Mouse (Mus musculus) MEL (cell line): Measurements from ENCODE around the gene Fbxl5. TPM values are rescaled to one million over a fixed set of nuclear protein-coding genes. Genes with fewer than 3 reads are reported as not detected.

ENCODE experiments used
- DNase-seq: peaks from one replicate; pipeline ENCODE4 v3.0.0; 2011; ENCODE audit warnings: low read depth, low spot score
- H3K27ac ChIP-seq: 2 replicates; pipeline ENCODE4 v1.5.1; 2012; ENCODE audit warnings: low read depth, mild to moderate bottlenecking, control low read depth, low read length, moderate library complexity; ENCODE audit not compliant: control insufficient read depth
- H3K27me3 ChIP-seq, 2 experiments: fragments of 150-350 bp in 1 of 2; sonication (generic) in 1 of 2; 2 replicates each; pipeline ENCODE4 v1.6.1; 2012; ENCODE audit warnings: low read length in 2 of 2, mild to moderate bottlenecking in 2 of 2, improper control_type of control experiment in 1 of 2, moderate library complexity in 1 of 2; ENCODE audit not compliant: insufficient read depth in 2 of 2, control insufficient read depth in 1 of 2
- H3K36me3 ChIP-seq, 2 experiments: 2 replicates each; pipeline ENCODE4 v1.6.1; 2012 to 2014; ENCODE audit warnings: low read length in 2 of 2, improper control_type of control experiment in 1 of 2, inconsistent platforms in 1 of 2, mild to moderate bottlenecking in 1 of 2; ENCODE audit not compliant: insufficient read depth in 2 of 2, control insufficient read depth in 1 of 2
- H3K4me1 ChIP-seq, 2 experiments: fragments of 150-350 bp in 1 of 2; sonication (generic) in 1 of 2; 2 replicates each; pipeline ENCODE4 v1.6.1; 2012; ENCODE audit warnings: low read length in 2 of 2, improper control_type of control experiment in 1 of 2, mild to moderate bottlenecking in 1 of 2; ENCODE audit not compliant: insufficient read depth in 2 of 2, control insufficient read depth in 1 of 2
- H3K4me3 ChIP-seq, 2 experiments: fragments of 150-350 bp in 1 of 2; sonication (generic) in 1 of 2; 2 replicates each; pipeline ENCODE4 v1.5.1; 2012; ENCODE audit warnings: low read depth in 2 of 2, low read length in 2 of 2, mild to moderate bottlenecking in 2 of 2, moderate library complexity in 2 of 2, control low read depth in 1 of 2, improper control_type of control experiment in 1 of 2; ENCODE audit not compliant: control insufficient read depth in 1 of 2, insufficient read depth in 1 of 2
- H3K79me2 ChIP-seq: 2 replicates; pipeline ENCODE4 v1.6.1; 2012; ENCODE audit warnings: mild to moderate bottlenecking, low read length, moderate library complexity; ENCODE audit not compliant: control insufficient read depth, poor library complexity, insufficient read depth
- H3K9ac ChIP-seq: 2 replicates; pipeline ENCODE4 v1.6.1; 2012; ENCODE audit warnings: low read depth, mild to moderate bottlenecking, control low read depth, low read length, moderate library complexity; ENCODE audit not compliant: control insufficient read depth, poor library complexity, severe bottlenecking
- H3K9me3 ChIP-seq: fragments of 150-350 bp; sonication (generic); replicated peaks from 2 replicates; pipeline ENCODE4 v1.6.1; 2012; ENCODE audit warnings: mild to moderate bottlenecking, low read length, improper control_type of control experiment, moderate library complexity; ENCODE audit not compliant: insufficient read depth
- BHLHE40 ChIP-seq: IDR thresholded peaks from 2 replicates; pipeline ENCODE4 v1.6.1; 2012; ENCODE audit warnings: low read depth, mild to moderate bottlenecking, inconsistent platforms, low read length, improper control_type of control experiment, borderline replicate concordance
- E2F4 ChIP-seq: IDR thresholded peaks from 2 replicates; pipeline ENCODE4 v1.6.1; 2011; ENCODE audit warnings: low read depth, low read length, improper control_type of control experiment, borderline replicate concordance
- ELF1 ChIP-seq: IDR thresholded peaks from 2 replicates; pipeline ENCODE4 v1.6.1; 2014; ENCODE audit warnings: low read depth, mild to moderate bottlenecking, inconsistent platforms, low read length, improper control_type of control experiment, moderate library complexity
- ETS1 ChIP-seq: IDR thresholded peaks from 2 replicates; pipeline ENCODE4 v1.6.1; 2012; ENCODE audit warnings: low read depth, mild to moderate bottlenecking, inconsistent platforms, low read length, improper control_type of control experiment, moderate library complexity
- GABPA ChIP-seq: IDR thresholded peaks from 2 replicates; pipeline ENCODE4 v1.6.1; 2012; ENCODE audit warnings: low read depth, mild to moderate bottlenecking, inconsistent platforms, low read length, improper control_type of control experiment, moderate library complexity
- GATA1 ChIP-seq: IDR thresholded peaks from 2 replicates; pipeline ENCODE4 v1.6.1; 2011; ENCODE audit warnings: low read depth, low read length, improper control_type of control experiment
- HCFC1 ChIP-seq: IDR thresholded peaks from 2 replicates; pipeline ENCODE4 v1.6.1; 2012; ENCODE audit warnings: low read depth, mild to moderate bottlenecking, inconsistent platforms, low read length, improper control_type of control experiment, moderate library complexity
- KAT2A ChIP-seq: conservative IDR thresholded peaks from 2 replicates; pipeline ENCODE4 v1.6.1; 2012; ENCODE audit warnings: low read depth, low read length, improper control_type of control experiment, inconsistent platforms
- MAZ ChIP-seq: IDR thresholded peaks from 2 replicates; pipeline ENCODE4 v1.6.1; 2012; ENCODE audit warnings: low read depth, mild to moderate bottlenecking, inconsistent platforms, low read length, improper control_type of control experiment
- MXI1 ChIP-seq: IDR thresholded peaks from 2 replicates; pipeline ENCODE4 v1.6.1; 2011; ENCODE audit warnings: mild to moderate bottlenecking, low read depth, low read length, improper control_type of control experiment
- MYB ChIP-seq: IDR thresholded peaks from 2 replicates; pipeline ENCODE4 v1.6.1; 2011; ENCODE audit warnings: mild to moderate bottlenecking, low read depth, low read length, improper control_type of control experiment
- POLR2A ChIP-seq, 2 experiments: IDR thresholded peaks; 2 replicates each; pipeline ENCODE4 v1.6.1; 2011 to 2012; ENCODE audit warnings: low read length in 2 of 2, mild to moderate bottlenecking in 2 of 2, control low read depth in 1 of 2, improper control_type of control experiment in 1 of 2, low read depth in 1 of 2, moderate library complexity in 1 of 2; ENCODE audit not compliant: control insufficient read depth in 1 of 2, insufficient read depth in 1 of 2, poor library complexity in 1 of 2
- RAD21 ChIP-seq: IDR thresholded peaks from 2 replicates; pipeline ENCODE4 v1.6.1; 2011; ENCODE audit warnings: mild to moderate bottlenecking, low read depth, low read length, improper control_type of control experiment
- RCOR1 ChIP-seq: IDR thresholded peaks from 2 replicates; pipeline ENCODE4 v1.6.1; 2012; ENCODE audit warnings: low read depth, mild to moderate bottlenecking, inconsistent platforms, low read length, improper control_type of control experiment
- TAL1 ChIP-seq: IDR thresholded peaks from 2 replicates; pipeline ENCODE4 v1.6.1; 2012; ENCODE audit warnings: mild to moderate bottlenecking, inconsistent platforms, low read length, moderate library complexity, mixed read lengths
- TCF12 ChIP-seq: IDR thresholded peaks from 2 replicates; pipeline ENCODE4 v1.6.1; 2014; ENCODE audit warnings: low read depth, mild to moderate bottlenecking, inconsistent platforms, low read length, improper control_type of control experiment, moderate library complexity
- USF2 ChIP-seq, 2 experiments: IDR thresholded peaks; 2 replicates each; pipeline ENCODE4 v1.6.1; 2011 to 2012; ENCODE audit warnings: improper control_type of control experiment in 2 of 2, low read length in 2 of 2, borderline replicate concordance in 1 of 2, inconsistent platforms in 1 of 2, low read depth in 1 of 2, mild to moderate bottlenecking in 1 of 2; ENCODE audit not compliant: insufficient read depth in 1 of 2
- ZC3H11A ChIP-seq: IDR thresholded peaks from 2 replicates; pipeline ENCODE4 v1.6.1; 2012; ENCODE audit warnings: low read depth, mild to moderate bottlenecking, inconsistent platforms, low read length, improper control_type of control experiment
- ZKSCAN1 ChIP-seq: IDR thresholded peaks from 2 replicates; pipeline ENCODE4 v1.6.1; 2012; ENCODE audit warnings: low read depth, mild to moderate bottlenecking, inconsistent platforms, low read length, improper control_type of control experiment, moderate library complexity
- polyA plus RNA-seq, 2 experiments: library from polyadenylated mRNA; stranded (reverse) in 1 of 2; unstranded in 1 of 2; fragments of >175 nt in 1 of 2; fragments of >200 nt in 1 of 2; gene quantifications; 2 replicates each; pipeline versions ENCODE4 v1.2.1 to v1.2.4; 2012; ENCODE audit warnings: low replicate concordance in 2 of 2, low read depth in 1 of 2; ENCODE audit not compliant: insufficient read length in 2 of 2, insufficient read depth in 1 of 2, missing spikeins in 1 of 2
- total RNA-seq: library from RNA; depleted of rRNA; stranded (reverse); fragments of 300-350 nt; gene quantifications from 2 replicates; pipeline ENCODE4 v1.2.3, GENCODE M21; 2012; rRNA removed

Gene Fbxl5
- total and polyA plus RNA-seq, 3 experiments, result 22.8 to 25.7 TPM; not detected in 1

DNA sequence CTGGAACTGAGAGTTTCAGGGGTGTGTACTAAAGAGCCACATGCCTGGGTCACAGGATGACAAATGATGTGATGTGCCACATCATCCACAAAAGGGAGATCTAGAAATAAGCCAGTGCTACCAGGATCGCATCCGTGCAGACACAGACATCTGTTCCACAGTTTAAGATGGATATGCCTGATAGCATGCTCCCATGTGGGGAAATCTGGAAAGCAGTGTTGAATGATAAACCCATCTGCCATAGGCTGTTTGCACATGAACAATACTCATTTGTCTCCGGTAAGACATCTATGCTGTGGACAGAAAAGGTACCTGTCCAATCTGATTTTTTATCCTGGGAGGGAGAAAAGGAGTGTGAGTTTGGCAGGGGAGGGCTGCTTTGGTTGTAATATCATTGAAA lies 124.3 kb downstream of the Fbxl5 start:
- H3K27ac ChIP-seq, result no peak overlapping the region
- H3K79me2 ChIP-seq, result no peaks in the 10 kb centered on the region
- no peaks in the 10 kb centered on the region for H3K4me1 ChIP-seq
- no peak for DNase-seq
- 0 out of 4 replicates have a peak, but pooled peaks cover 0 to 2% of the 10 kb centered on the region in 2 experiments for H3K27me3 ChIP-seq
- no peaks in the 10 kb centered on the region for H3K9me3 ChIP-seq
- H3K36me3 ChIP-seq, result no peaks in the 10 kb centered on the region
- H3K9ac ChIP-seq, result no peak overlapping the region
- H3K4me3 ChIP-seq, result no peak overlapping the region
- TF ChIP-seq MXI1 (no peak), TCF12 (no peak), ZKSCAN1 (no peak), GATA1 (no peak), ELF1 (no peak), RCOR1 (no peak), ZC3H11A (no peak), RAD21 (no peak), KAT2A (no peak), BHLHE40 (no peak), MYB (no peak), USF2 (IDR thresholded peaks at IDR 0.05; ENCODE audit: borderline replicate concordance in 1 of 2, insufficient read depth in 1 of 2, low read depth in 1 of 2, low read length in 2 of 2) (no peak), ETS1 (no peak), GABPA (no peak), POLR2A (IDR thresholded peaks at IDR 0.05; ENCODE audit: control insufficient read depth in 1 of 2, insufficient read depth in 1 of 2, low read depth in 1 of 2, low read length in 2 of 2, poor library complexity in 1 of 2) (no peak), HCFC1 (no peak), E2F4 (no peak), TAL1 (no peak), MAZ (no peak)
- TF ChIP-seq, all 39 proteins: peak for 0

Other genes with a start within 250 kb of the Fbxl5 start
- gene Cc2d2a, start 159.3 kb downstream of the Fbxl5 start, total RNA-seq, result not detected in 2 replicates
- gene Cc2d2a, start 159.3 kb downstream of the Fbxl5 start, polyA plus RNA-seq, result not detected
- not detected in 2 replicates for gene Bst1, start 2.8 kb downstream of the Fbxl5 start, total RNA-seq
- not detected for gene Bst1, start 2.8 kb downstream of the Fbxl5 start, polyA plus RNA-seq
- gene Cd38, start 46.9 kb upstream of the Fbxl5 start, total RNA-seq, result not detected in 2 replicates
- not detected for gene Cd38, start 46.9 kb upstream of the Fbxl5 start, polyA plus RNA-seq
- 2.9 and 3.0 TPM in 2 replicates for gene Gm7879, start 91.5 kb upstream of the Fbxl5 start, total RNA-seq
- gene Gm7879, start 91.5 kb upstream of the Fbxl5 start, polyA plus RNA-seq, result not detected
- not detected in 2 replicates for gene Fgfbp1, start 160.1 kb upstream of the Fbxl5 start, total RNA-seq
- gene Fgfbp1, start 160.1 kb upstream of the Fbxl5 start, polyA plus RNA-seq, result not detected